Mouse (Mus musculus): ENCODE measurements around the gene Babam2. TPM values are rescaled to one million over a fixed set of nuclear protein-coding genes. Genes with fewer than 3 reads are reported as not detected.

The Babam2 gene
- 33.9 and 43.1 TPM in 2 replicates for total RNA-seq (2012; rRNA removed)

- Histone ChIP-seq H3K36me3 (ENCODE audit: control insufficient read depth, insufficient read depth, low read length, poor library complexity, severe bottlenecking) (peaks cover 3% of the 10 kb centered on the region), H3K9ac (ENCODE audit: insufficient read depth, low read depth, low read length, poor library complexity, severe bottlenecking) (peak within 1 kb of the TSS; percentile 93), H3K9me3 (ENCODE audit: control insufficient read depth, insufficient read depth, low read depth, low read length) (no peaks in the 10 kb centered on the region), H3K27ac (ENCODE audit: insufficient read depth, low read depth, low read length, poor library complexity, severe bottlenecking) (peak within 1 kb of the TSS; percentile 84), H3K4me3 (ENCODE audit: insufficient read depth in 1 of 2, low read depth in 1 of 2, low read length in 2 of 2, poor library complexity in 1 of 2, severe bottlenecking in 1 of 2) (peak within 1 kb of the TSS; percentile 90 to 98), H3K4me1 (ENCODE audit: control insufficient read depth in 2 of 2, insufficient read depth in 2 of 2, low read length in 2 of 2, poor library complexity in 1 of 2) (no peaks in the 10 kb centered on the region)
- TF ChIP-seq HCFC1 (IDR thresholded peaks at IDR 0.05; ENCODE audit: borderline replicate concordance, insufficient read depth, low read length) (peak; percentile 50; the same call in 1 of the 2 replicates), ZC3H11A (IDR thresholded peaks at IDR 0.05; ENCODE audit: borderline replicate concordance, low read depth, low read length) (no peak)
- peak; percentile 78 for DNase-seq (ENCODE audit: low read depth, low spot score)
- in situ Hi-C loops (cut with MboI; ENCODE audit: low sequenced_read_pairs in 2 of 2, unreplicated experiment in 2 of 2): no loop called here
Measured at GRCm38 (mm10) chr5:31697644-31698296, at the start of gene Babam2. Gene Babam2, plus strand, starts transcription at chr5:31697684.

GRCm38 (mm10) chr5:31650518-31651288, 46.8 kb upstream of the Babam2 start:
- TF ChIP-seq ZNF384 (IDR thresholded peaks at IDR 0.05; ENCODE audit: low read depth, low read length): no peak
- TF ChIP-seq ZC3H11A (IDR thresholded peaks at IDR 0.05; ENCODE audit: borderline replicate concordance, low read depth, low read length): no peak
- TF ChIP-seq MAFK (IDR thresholded peaks at IDR 0.05; ENCODE audit: insufficient read depth, low read depth, low read length): no peak
- TF ChIP-seq CHD2 (IDR thresholded peaks at IDR 0.05; ENCODE audit: low read depth, low read length): no peak
- no peak for TF ChIP-seq HCFC1 (IDR thresholded peaks at IDR 0.05; ENCODE audit: borderline replicate concordance, insufficient read depth, low read length)
- in situ Hi-C loops (cut with MboI; ENCODE audit: low sequenced_read_pairs in 2 of 2, unreplicated experiment in 2 of 2): no loop called here
- H3K9me3 ChIP-seq (ENCODE audit: control insufficient read depth, insufficient read depth, low read depth, low read length): no peaks in the 10 kb centered on the region
- no peaks in the 10 kb centered on the region for H3K4me1 ChIP-seq (ENCODE audit: control insufficient read depth in 2 of 2, insufficient read depth in 2 of 2, low read length in 2 of 2, poor library complexity in 1 of 2)
- H3K27ac ChIP-seq (ENCODE audit: insufficient read depth, low read depth, low read length, poor library complexity, severe bottlenecking): no peak overlapping the region
- no peak for DNase-seq (ENCODE audit: low read depth, low spot score)
- H3K36me3 ChIP-seq (ENCODE audit: control insufficient read depth, insufficient read depth, low read length, poor library complexity, severe bottlenecking): no peaks in the 10 kb centered on the region
- H3K4me3 ChIP-seq (ENCODE audit: insufficient read depth in 1 of 2, low read depth in 1 of 2, low read length in 2 of 2, poor library complexity in 1 of 2, severe bottlenecking in 1 of 2): no peak overlapping the region
- H3K9ac ChIP-seq (ENCODE audit: insufficient read depth, low read depth, low read length, poor library complexity, severe bottlenecking): no peak overlapping the region

- no peak for TF ChIP-seq ZC3H11A (IDR thresholded peaks at IDR 0.05; ENCODE audit: borderline replicate concordance, low read depth, low read length)
- no peak for TF ChIP-seq HCFC1 (IDR thresholded peaks at IDR 0.05; ENCODE audit: borderline replicate concordance, insufficient read depth, low read length)
- TF ChIP-seq CHD2 (IDR thresholded peaks at IDR 0.05; ENCODE audit: low read depth, low read length): no peak
- TF ChIP-seq ZNF384 (IDR thresholded peaks at IDR 0.05; ENCODE audit: low read depth, low read length): no peak
- TF ChIP-seq MAFK (IDR thresholded peaks at IDR 0.05; ENCODE audit: insufficient read depth, low read depth, low read length): no peak
- in situ Hi-C loops (cut with MboI; ENCODE audit: low sequenced_read_pairs in 2 of 2, unreplicated experiment in 2 of 2): no loop called here
- H3K4me1 ChIP-seq (ENCODE audit: control insufficient read depth in 2 of 2, insufficient read depth in 2 of 2, low read length in 2 of 2, poor library complexity in 1 of 2): no peaks in the 10 kb centered on the region
- no peaks in the 10 kb centered on the region for H3K36me3 ChIP-seq (ENCODE audit: control insufficient read depth, insufficient read depth, low read length, poor library complexity, severe bottlenecking)
- no peak overlapping the region for H3K9ac ChIP-seq (ENCODE audit: insufficient read depth, low read depth, low read length, poor library complexity, severe bottlenecking)
- H3K4me3 ChIP-seq (ENCODE audit: insufficient read depth in 1 of 2, low read depth in 1 of 2, low read length in 2 of 2, poor library complexity in 1 of 2, severe bottlenecking in 1 of 2): no peak overlapping the region
- no peak for DNase-seq (ENCODE audit: low read depth, low spot score)
- H3K9me3 ChIP-seq (ENCODE audit: control insufficient read depth, insufficient read depth, low read depth, low read length): no peaks in the 10 kb centered on the region
- H3K27ac ChIP-seq (ENCODE audit: insufficient read depth, low read depth, low read length, poor library complexity, severe bottlenecking): no peak overlapping the region
Measured at GRCm38 (mm10) chr5:31655688-31656190, 41.7 kb upstream of the Babam2 start.

GRCm38 (mm10) chr5:31666176-31666575, 31.3 kb upstream of the Babam2 start:
- no peaks in the 10 kb centered on the region for H3K36me3 ChIP-seq (ENCODE audit: control insufficient read depth, insufficient read depth, low read length, poor library complexity, severe bottlenecking)
- in situ Hi-C loops (cut with MboI; ENCODE audit: low sequenced_read_pairs in 2 of 2, unreplicated experiment in 2 of 2): no loop called here
- no peaks in the 10 kb centered on the region for H3K9me3 ChIP-seq (ENCODE audit: control insufficient read depth, insufficient read depth, low read depth, low read length)
- no peak overlapping the region for H3K9ac ChIP-seq (ENCODE audit: insufficient read depth, low read depth, low read length, poor library complexity, severe bottlenecking)
- no peak overlapping the region for H3K27ac ChIP-seq (ENCODE audit: insufficient read depth, low read depth, low read length, poor library complexity, severe bottlenecking)
- DNase-seq (ENCODE audit: low read depth, low spot score): no peak
- no peaks in the 10 kb centered on the region for H3K4me1 ChIP-seq (ENCODE audit: control insufficient read depth in 2 of 2, insufficient read depth in 2 of 2, low read length in 2 of 2, poor library complexity in 1 of 2)
- no peak overlapping the region for H3K4me3 ChIP-seq (ENCODE audit: insufficient read depth in 1 of 2, low read depth in 1 of 2, low read length in 2 of 2, poor library complexity in 1 of 2, severe bottlenecking in 1 of 2)
- TF ChIP-seq HCFC1 (IDR thresholded peaks at IDR 0.05; ENCODE audit: borderline replicate concordance, insufficient read depth, low read length) (no peak), CHD2 (IDR thresholded peaks at IDR 0.05; ENCODE audit: low read depth, low read length) (no peak), ZC3H11A (IDR thresholded peaks at IDR 0.05; ENCODE audit: borderline replicate concordance, low read depth, low read length) (no peak), MAFK (IDR thresholded peaks at IDR 0.05; ENCODE audit: insufficient read depth, low read depth, low read length) (no peak), ZNF384 (IDR thresholded peaks at IDR 0.05; ENCODE audit: low read depth, low read length) (no peak)

Data from ES-E14 (cell line).